Mouse (Mus musculus): Measurements from ENCODE around the gene Hoxb3.

The Hoxb3 gene

DNA sequence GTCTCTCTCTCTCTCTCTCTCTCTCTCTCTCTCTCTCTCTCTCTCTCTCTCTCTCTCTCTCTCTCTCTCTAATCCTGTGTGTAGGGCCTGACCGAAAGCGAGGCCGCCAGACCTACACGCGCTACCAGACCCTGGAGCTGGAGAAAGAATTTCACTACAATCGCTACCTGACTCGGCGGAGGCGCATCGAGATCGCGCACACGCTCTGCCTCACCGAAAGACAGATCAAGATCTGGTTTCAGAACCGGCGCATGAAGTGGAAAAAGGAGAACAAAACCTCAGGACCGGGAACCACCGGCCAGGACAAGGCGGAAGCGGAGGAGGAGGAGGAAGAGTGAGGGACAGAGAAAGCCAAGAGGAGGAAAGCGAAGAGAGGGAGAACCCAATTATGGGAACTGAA, 33.8 kb upstream of the Hoxb3 start:
- DNase-seq: no peak

DNA sequence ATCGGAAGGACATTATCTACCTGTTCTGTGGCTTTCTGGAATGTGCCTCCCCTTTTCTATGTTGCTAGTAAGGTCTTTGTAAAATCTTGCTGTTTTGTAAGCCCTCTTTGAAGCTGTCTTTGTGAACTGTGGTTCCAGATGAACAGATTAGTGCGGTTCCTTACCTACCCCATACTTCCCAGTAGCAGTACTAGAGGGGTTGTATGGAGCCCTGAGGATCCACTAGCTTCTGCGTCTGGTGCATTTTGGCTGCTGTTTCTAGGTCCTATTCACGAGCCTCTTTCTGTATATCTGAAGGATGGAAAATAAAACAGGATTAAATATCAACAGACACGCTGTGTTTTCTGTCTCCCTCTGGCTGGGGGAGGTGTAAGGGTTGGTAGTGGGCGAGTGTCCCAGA, 33.3 kb upstream of the Hoxb3 start:
- no peak for DNase-seq

DNA sequence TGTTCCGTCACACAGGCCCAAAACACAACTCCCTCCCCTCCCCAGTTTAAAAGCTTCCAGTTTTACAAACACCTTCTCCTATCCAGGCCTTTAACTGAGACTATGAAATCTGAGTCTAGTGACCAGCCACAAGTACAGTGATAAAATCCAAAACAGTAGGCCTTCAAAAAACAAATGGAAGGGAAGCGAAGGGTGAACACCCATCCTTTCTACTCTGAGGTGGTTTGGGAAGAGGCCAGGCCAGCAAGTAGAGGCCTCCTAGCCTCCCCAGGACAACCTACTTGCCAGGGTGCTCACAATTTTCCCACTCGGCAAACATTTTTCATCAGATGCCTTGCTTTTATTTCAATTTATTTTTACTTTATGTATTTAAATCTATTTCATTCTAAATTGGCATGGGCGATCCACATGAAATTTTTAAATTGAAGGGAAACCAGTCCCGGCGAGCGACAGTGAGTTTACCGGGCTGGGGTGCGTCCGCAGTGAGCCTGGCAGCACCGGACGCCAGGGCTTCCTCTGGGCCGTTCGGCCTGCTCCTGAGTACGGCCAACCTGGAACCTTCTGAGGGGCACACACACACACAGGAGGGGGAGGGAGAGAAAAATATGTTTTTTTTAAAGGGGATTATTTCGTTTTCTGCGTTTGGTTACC, 32.3 kb upstream of the Hoxb3 start:
- no peak for DNase-seq

- DNase-seq: no peak
Observed at GRCm38 (mm10) chr11:96291681-96292564, 31.2 kb upstream of the Hoxb3 start, which contains the start of gene Hoxb6. Gene Hoxb6, plus strand, starts transcription at chr11:96292476.

DNA sequence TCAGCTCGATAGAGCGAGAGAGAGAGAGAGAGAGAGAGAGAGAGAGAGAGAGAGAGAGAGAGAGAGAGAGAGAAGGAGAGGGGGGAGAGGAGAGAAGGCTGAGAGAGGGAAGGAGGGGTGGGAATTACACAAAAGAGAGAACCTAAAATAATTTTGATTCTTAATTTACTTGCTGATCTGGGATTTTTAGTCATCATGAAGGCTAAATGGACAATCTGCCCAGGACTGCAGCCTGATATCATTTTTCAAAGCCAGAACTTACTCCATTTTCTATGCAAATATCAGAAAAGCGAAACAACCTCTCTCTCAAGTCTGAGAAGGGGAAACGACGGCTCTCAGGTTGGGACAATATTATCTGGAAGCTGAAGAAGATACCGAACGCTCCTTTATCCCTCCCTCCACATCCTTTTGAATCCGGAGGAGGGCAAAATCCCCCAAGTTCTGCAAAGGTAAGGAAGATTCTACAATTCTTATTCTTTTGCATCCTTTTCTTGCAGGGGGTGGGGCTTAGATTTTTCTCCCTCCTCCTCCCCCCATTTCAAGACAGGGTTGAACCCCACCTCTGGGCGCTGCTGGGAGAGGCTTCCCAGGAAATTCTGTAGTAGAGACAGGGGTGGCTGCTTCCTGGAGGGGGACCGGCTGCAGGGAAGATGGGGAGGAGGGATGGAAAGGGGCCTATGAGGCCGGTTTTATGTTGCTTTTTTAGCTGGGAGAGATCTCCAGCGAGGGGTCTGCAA, 30.4 kb upstream of the Hoxb3 start:
- no peak for DNase-seq

DNA sequence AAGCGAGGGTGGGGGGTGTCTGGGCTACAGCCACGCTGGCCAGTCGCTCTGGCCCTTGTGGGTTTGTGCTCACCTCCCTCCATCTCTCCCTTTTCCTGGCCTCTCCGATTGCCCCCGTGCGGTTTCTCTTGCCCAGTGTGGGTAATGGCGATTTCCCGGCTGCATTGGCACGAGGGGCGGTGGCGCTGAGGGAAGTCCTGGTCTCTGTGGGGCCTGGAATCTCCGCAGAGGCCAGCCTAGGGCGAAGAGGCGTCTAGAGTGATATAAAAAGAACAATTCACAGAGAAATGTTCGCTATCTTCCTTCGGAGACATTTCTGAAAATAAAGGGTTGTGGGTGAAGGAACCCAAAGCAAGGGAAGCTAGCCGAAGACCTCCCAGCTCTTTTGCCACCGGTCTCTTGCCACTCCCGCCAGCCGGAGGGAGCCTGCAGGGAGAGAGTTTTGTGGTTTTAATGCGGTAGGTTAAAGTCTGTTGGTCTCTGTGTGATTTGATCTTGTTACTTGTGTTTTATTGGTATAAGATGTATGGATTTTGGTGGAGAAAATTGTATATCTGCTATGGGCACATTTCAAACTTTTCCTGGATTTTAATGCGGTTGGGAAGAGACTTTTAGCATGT, 29.7 kb upstream of the Hoxb3 start:
- DNase-seq: no peak

- DNase-seq: no peak
Observed at GRCm38 (mm10) chr11:96294245-96295091, 28.7 kb upstream of the Hoxb3 start.

DNA sequence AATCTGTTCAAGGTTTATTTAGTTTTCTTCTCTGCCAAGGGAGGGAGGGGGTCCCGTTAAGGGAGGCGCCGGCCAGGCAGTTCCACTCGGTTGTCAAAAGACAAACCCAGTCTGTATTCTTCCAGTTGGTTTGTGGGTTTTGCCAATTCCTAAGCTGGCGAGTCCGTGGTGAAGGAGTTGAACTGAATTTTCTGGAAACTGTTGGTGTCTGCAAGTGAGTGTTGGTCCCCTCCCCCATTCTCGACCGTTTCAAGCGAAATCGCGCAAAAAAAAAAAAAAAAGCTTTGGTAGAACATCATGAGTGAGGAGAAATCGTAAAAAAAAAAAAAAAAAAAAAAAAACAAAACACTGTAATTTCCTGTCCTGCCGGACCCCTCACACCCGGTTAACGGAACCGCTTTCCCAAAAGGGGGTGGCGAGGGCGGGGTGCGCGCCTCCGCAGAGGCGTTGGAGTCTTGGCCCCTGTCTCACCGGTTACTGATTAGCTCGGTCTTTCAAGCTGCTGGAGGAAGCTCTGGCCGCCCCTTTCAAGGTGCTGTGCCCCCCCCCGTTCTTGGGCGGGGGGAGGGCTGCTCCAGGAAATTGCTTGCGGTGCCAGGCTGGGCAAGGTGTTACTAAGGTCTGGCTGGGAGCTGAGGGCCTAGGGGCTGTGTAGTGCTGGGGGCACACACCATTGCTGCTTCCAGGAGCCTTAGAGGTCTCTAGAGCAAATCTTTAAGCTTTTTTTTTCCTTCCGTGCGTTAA, 27.9 kb upstream of the Hoxb3 start:
- DNase-seq: no peak

DNA sequence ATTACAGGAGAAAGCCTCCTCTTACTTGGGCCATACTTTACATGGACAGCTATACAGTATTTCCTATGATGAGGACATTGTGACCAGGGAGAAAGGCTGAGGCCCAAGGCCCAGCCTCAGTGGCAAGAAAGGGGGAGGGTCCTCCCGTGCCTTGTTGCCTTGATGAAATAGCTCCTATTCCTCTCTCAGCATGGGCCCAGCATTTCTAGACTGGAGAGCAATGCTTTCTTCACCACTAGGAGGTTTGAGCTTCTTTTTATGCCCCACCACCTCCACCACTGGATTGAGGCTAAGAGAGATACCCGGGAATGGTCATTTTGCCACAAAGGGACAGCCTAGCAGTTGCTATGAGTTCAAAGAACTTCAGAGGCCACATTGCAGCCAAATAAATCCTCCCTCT, 26.1 kb upstream of the Hoxb3 start:
- no peak for DNase-seq

GRCm38 (mm10) chr11:96297428-96297827, 25.7 kb upstream of the Hoxb3 start:
- DNase-seq: no peak

- DNase-seq: no peak
Observed at GRCm38 (mm10) chr11:96297968-96298635, 25.0 kb upstream of the Hoxb3 start.

DNA sequence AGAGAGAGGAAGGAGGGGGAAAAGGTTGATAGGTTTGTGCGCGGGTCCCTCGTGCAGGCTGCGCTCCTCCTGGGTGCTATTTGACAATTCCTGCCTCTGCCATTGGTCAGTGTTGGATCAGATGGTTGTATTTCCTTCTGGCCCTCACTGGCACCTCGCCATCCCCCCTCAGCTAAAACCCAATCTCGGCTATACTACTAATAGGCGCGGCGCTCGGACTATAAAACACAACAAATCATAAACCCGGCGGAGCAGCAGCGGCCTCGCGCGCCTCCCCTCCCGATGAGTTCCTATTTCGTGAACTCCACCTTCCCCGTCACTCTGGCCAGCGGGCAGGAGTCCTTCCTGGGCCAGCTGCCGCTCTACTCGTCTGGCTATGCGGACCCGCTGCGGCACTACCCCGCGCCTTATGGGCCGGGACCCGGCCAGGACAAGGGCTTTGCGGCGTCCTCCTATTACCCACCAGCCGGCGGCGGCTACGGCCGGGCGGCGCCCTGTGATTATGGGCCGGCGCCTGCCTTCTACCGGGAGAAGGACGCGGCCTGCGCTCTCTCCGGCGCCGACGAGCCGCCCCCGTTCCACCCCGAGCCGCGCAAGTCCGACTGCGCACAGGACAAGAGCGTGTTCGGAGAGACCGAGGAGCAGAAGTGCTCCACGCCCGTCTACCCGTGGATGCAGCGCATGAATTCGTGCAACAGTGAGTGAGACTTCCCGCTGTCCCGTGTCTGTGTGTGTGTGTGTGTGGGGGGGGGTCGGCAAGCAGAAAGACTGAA, 24.0 kb upstream of the Hoxb3 start:
- no peak for DNase-seq

- DNase-seq: no peak
Observed at GRCm38 (mm10) chr11:96299781-96300180, 23.3 kb upstream of the Hoxb3 start.

GRCm38 (mm10) chr11:96300354-96301063, 22.6 kb upstream of the Hoxb3 start:
- DNase-seq: no peak

- no peak for DNase-seq
Observed at GRCm38 (mm10) chr11:96301064-96301431, 22.1 kb upstream of the Hoxb3 start.

- no peak for DNase-seq
Observed at GRCm38 (mm10) chr11:96301837-96302236, 21.3 kb upstream of the Hoxb3 start.

DNA sequence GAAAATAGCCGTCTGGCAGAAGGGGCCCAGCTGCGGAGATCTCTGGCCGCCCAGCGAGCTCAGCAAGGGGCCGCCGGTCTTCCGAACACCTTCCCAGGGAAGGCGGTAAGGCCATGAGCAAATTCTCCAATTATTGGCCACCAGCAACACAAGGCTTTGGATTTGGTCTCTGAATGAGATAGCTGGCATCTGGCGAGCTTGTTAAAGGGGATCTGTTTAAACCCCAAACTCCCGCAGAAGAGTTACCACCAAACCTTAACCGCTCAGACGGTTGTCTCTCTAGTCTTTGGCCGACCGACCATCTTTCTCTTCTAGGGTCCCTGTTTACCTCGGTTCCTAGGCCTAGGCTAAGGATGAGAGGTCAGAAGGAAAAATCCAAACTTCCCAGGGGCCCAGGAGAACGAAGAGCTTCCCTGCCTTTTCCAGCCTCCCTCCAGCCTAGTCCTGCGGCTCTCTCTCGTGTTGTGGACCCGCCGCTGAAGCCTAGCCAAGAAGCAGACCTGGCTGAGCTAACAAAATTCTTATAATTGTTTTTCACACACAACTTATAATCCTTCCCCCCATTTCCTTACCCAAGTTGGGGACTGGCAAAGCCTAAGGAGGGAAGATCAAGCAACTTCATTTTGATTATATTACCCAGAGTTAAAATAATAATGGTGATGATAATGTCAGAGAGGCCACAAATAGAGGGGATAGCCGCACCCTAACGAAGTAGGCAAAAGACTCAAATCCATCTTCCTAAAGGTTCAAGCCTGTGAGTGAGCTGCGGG, 20.6 kb upstream of the Hoxb3 start:
- no peak for DNase-seq

Data from right cerebral cortex, postnatal 25 days (tissue).